In the genomic region with DNA sequence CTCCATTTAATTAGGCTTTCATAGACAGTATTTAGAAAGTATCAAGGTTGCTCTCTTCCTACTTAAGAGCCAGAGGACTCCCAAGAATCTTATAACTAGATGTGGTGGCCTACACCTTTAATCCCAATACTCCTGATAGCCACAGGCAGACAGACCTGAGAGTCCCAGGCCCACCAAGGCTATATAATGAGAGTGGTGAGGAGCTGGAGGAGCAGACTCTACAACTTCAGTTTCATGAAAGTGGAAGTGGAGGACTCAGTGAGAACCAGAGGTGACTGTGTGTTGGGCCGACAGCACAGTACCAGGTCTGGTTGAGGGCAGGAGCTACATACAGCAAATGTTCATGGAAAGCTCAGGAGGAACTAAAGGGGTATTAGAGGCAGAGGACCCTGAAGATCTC, we compare ENCODE assay signal across 8 mouse cellular contexts. TPM values are rescaled to one million over a fixed set of nuclear protein-coding genes. Genes with fewer than 3 reads are reported as not detected.
DNase-seq lines count a peak whose midpoint lies in the region; ATAC-seq lines count a peak whose summit lies in the region.

No protein-coding gene starts in this region.

- intact Hi-C loops in heart, postnatal 14 days (cut with DNase I), result no loop called here

- H3K27ac ChIP-seq in heart, embryonic 12.5 days (ENCODE audit: poor library complexity, severe bottlenecking), result no peak overlapping the region
- no peak overlapping the region for H3K27ac ChIP-seq in hindbrain, embryonic 11.5 days (ENCODE audit: low read depth, low read length)
- H3K27ac ChIP-seq in midbrain, embryonic 12.5 days (replicated peaks), result peak overlapping the region; percentile 25; the same call in 1 of the 2 replicates

- H3K4me3 ChIP-seq in heart, embryonic 12.5 days, result peak overlapping the region; percentile 99
- H3K4me3 ChIP-seq in hindbrain, embryonic 11.5 days (ENCODE audit: low read depth, low read length), result peak overlapping the region; percentile 77
- peak overlapping the region; percentile 79 for H3K4me3 ChIP-seq in midbrain, embryonic 12.5 days

- no peak for ATAC-seq in heart, embryonic 12.5 days (ENCODE audit: insufficient number of reproducible peaks, low FRiP score)
- 0 out of 2 replicates have a peak, but pooled peaks have one; percentile 1 for ATAC-seq in common myeloid progenitor, adult 5-6 weeks (replicated peaks; ENCODE audit: low read depth, poor library complexity, severe bottlenecking)
- ATAC-seq in hindbrain, embryonic 11.5 days (ENCODE audit: low FRiP score), result peak; percentile 34
- peak; percentile 10 for ATAC-seq in midbrain, embryonic 12.5 days (ENCODE audit: low FRiP score, low read depth)

- H3K9ac ChIP-seq in heart, embryonic 12.5 days, result no peak overlapping the region
- H3K9ac ChIP-seq in hindbrain, embryonic 11.5 days (ENCODE audit: low read depth, low read length), result no peak overlapping the region
- H3K9ac ChIP-seq in midbrain, embryonic 12.5 days (replicated peaks), result no peak overlapping the region

- H3K9me3 ChIP-seq in heart, embryonic 12.5 days (replicated peaks), result no peaks in the 10 kb centered on the region
- H3K9me3 ChIP-seq in hindbrain, embryonic 11.5 days (ENCODE audit: control insufficient read depth, low read length), result no peaks in the 10 kb centered on the region
- H3K9me3 ChIP-seq in midbrain, embryonic 12.5 days, result no peaks in the 10 kb centered on the region

- H3K27me3 ChIP-seq in heart, embryonic 12.5 days (replicated peaks), result no peaks in the 10 kb centered on the region
- no peaks in the 10 kb centered on the region for H3K27me3 ChIP-seq in hindbrain, embryonic 11.5 days (ENCODE audit: control insufficient read depth, insufficient read depth, low read length)
- H3K27me3 ChIP-seq in midbrain, embryonic 12.5 days, result no peaks in the 10 kb centered on the region; the same call in 1 of the 2 replicates

- peaks cover 8% of the 10 kb centered on the region; the same call in 1 of the 2 replicates for H3K4me1 ChIP-seq in heart, embryonic 12.5 days (replicated peaks)
- H3K4me1 ChIP-seq in hindbrain, embryonic 11.5 days (replicated peaks; ENCODE audit: control insufficient read depth, insufficient read depth, low read length), result no peaks in the 10 kb centered on the region
- H3K4me1 ChIP-seq in midbrain, embryonic 12.5 days, result peaks cover 15% of the 10 kb centered on the region

- no peak for DNase-seq in heart, postnatal 14 days
- peak; percentile 19 for DNase-seq in hindbrain, embryonic 11.5 days (ENCODE audit: low spot score)
- DNase-seq in right cerebral cortex, postnatal 10 days (ENCODE audit: low spot score in 2 of 2), result no peak
- no peak for DNase-seq in retina, embryonic 14.5 days (ENCODE audit: low spot score)
- no peak for DNase-seq in thymus, postnatal 4 days

- WGBS in heart, embryonic 12.5 days, result 88% methylated on average over 1 of the region's 1 CpGs
- 96% methylated on average over 1 of the region's 1 CpGs for WGBS in hindbrain, embryonic 11.5 days
- 93% methylated on average over 1 of the region's 1 CpGs for WGBS in midbrain, embryonic 12.5 days

- peaks cover 7% of the 10 kb centered on the region for H3K36me3 ChIP-seq in heart, embryonic 12.5 days
- 0 out of 2 replicates have a peak, but pooled peaks cover 5% of the 10 kb centered on the region for H3K36me3 ChIP-seq in hindbrain, embryonic 11.5 days (ENCODE audit: control insufficient read depth, insufficient read depth, low read length)
- H3K36me3 ChIP-seq in midbrain, embryonic 12.5 days, result peaks cover 4% of the 10 kb centered on the region; the same call in 1 of the 2 replicates

- H3K4me2 ChIP-seq in heart, embryonic 12.5 days, result peak overlapping the region; percentile 58; the same call in 1 of the 2 replicates
- peak overlapping the region; percentile 32; the same call in 1 of the 2 replicates for H3K4me2 ChIP-seq in hindbrain, embryonic 11.5 days (replicated peaks; ENCODE audit: low read depth, low read length)
- H3K4me2 ChIP-seq in midbrain, embryonic 12.5 days (replicated peaks), result peak overlapping the region; percentile 89

RNA-seq across cellular contexts. Expression of gene Cfap36, which starts 0.5 kb away (rescaled TPM):
- polyA plus RNA-seq in heart, embryonic 12.5 days (2016; fragmentation: Nextera tagmentation; extraction: Ambion mirVana), result 52.7 and 53.1 TPM in 2 replicates
- total RNA-seq in heart, postnatal 14 days (2021), result 10 to 100 TPM; 18.5 to 19.0 TPM
- 55.0 and 58.5 TPM in 2 replicates for total RNA-seq in common myeloid progenitor, adult 5-6 weeks (2017)
- 85.1 and 91.6 TPM in 2 replicates for polyA plus RNA-seq in hindbrain, embryonic 11.5 days (2014; fragmentation: Nextera tagmentation; extraction: Ambion mirVana)
- 88.1 and 88.3 TPM in 2 replicates for polyA plus RNA-seq in midbrain, embryonic 12.5 days (2016; fragmentation: Nextera tagmentation; extraction: Ambion mirVana)

Comparison
In these comparisons a context has a peak if more than half of its experiments do, and no peak if none do; other contexts are left out.
1. H3K4me2 ChIP-seq: peak in every context shown above with its lines; median percentile 89 in midbrain, embryonic 12.5 days; 58 in heart, embryonic 12.5 days; 32 in hindbrain, embryonic 11.5 days.